Mouse (Mus musculus): Measurements from ENCODE around the gene Immp2l. TPM values are rescaled to one million over a fixed set of nuclear protein-coding genes. Genes with fewer than 3 reads are reported as not detected.
A peak's percentile ranks its signal among the peaks of the same experiment; 100 is the strongest.

Immp2l gene
- total RNA-seq, 2 experiments from 2014 or later: 7.1 to 8.8 TPM

- DNase-seq: no peak
- intact Hi-C loops (cut with DNase I; ENCODE audit: low total_unique reads): no loop called here
Measured at GRCm38 (mm10) chr12:41044493-41045132, 20.7 kb downstream of the Immp2l start.

GRCm38 (mm10) chr12:41047085-41047766, 23.3 kb downstream of the Immp2l start:
- intact Hi-C loops (cut with DNase I; ENCODE audit: low total_unique reads): no loop called here

GRCm38 (mm10) chr12:41050945-41051344, 27.1 kb downstream of the Immp2l start:
- DNase-seq: no peak
- intact Hi-C loops (cut with DNase I; ENCODE audit: low total_unique reads): no loop called here

More at GRCm38 (mm10) chr12:41047085-41047766, 23.3 kb downstream of the Immp2l start:
- DNase-seq: no peak

GRCm38 (mm10) chr12:41052897-41053296, 29.0 kb downstream of the Immp2l start:
- DNase-seq: no peak
- intact Hi-C loops (cut with DNase I; ENCODE audit: low total_unique reads): no loop called here

- DNase-seq: no peak
- intact Hi-C loops (cut with DNase I; ENCODE audit: low total_unique reads): no loop called here
Measured at GRCm38 (mm10) chr12:41054006-41054791, 30.3 kb downstream of the Immp2l start.

- DNase-seq: no peak
- intact Hi-C loops (cut with DNase I; ENCODE audit: low total_unique reads): no loop called here
Measured at GRCm38 (mm10) chr12:41055941-41056340, 32.1 kb downstream of the Immp2l start.

- no peak for DNase-seq
- intact Hi-C loops (cut with DNase I; ENCODE audit: low total_unique reads): no loop called here
Measured at GRCm38 (mm10) chr12:41063281-41063680, 39.4 kb downstream of the Immp2l start.

- no peak for DNase-seq
- intact Hi-C loops (cut with DNase I; ENCODE audit: low total_unique reads): no loop called here
Measured at GRCm38 (mm10) chr12:41081843-41082242, 58.0 kb downstream of the Immp2l start.

- DNase-seq: no peak
- intact Hi-C loops (cut with DNase I; ENCODE audit: low total_unique reads): no loop called here
Measured at GRCm38 (mm10) chr12:41084370-41085089, 60.6 kb downstream of the Immp2l start.

GRCm38 (mm10) chr12:41089931-41090366, 66.1 kb downstream of the Immp2l start:
- no peak for DNase-seq
- intact Hi-C loops (cut with DNase I; ENCODE audit: low total_unique reads): loop anchor here (5.0 to 10.0 kb wide), 2 partner anchors 245 to 528 kb away; no protein-coding TSS in a partner anchor

- intact Hi-C loops (cut with DNase I; ENCODE audit: low total_unique reads): loop anchor here (5.0 to 10.0 kb wide), 2 partner anchors 246 to 528 kb away; no protein-coding TSS in a partner anchor
- no peak for DNase-seq
Measured at GRCm38 (mm10) chr12:41090771-41091170, 66.9 kb downstream of the Immp2l start.

- DNase-seq: no peak
- intact Hi-C loops (cut with DNase I; ENCODE audit: low total_unique reads): loop anchor here (5.0 to 10.0 kb wide), 2 partner anchors 247 to 529 kb away; no protein-coding TSS in a partner anchor
Measured at GRCm38 (mm10) chr12:41091316-41091715, 67.4 kb downstream of the Immp2l start.

- intact Hi-C loops (cut with DNase I; ENCODE audit: low total_unique reads): loop anchor here (10.0 kb wide), 1 partner anchor 251 kb away; no protein-coding TSS in a partner anchor
- DNase-seq: no peak
Measured at GRCm38 (mm10) chr12:41096045-41096444, 72.2 kb downstream of the Immp2l start.

- peak; percentile 10 for DNase-seq
- intact Hi-C loops (cut with DNase I; ENCODE audit: low total_unique reads): loop anchor here (10.0 kb wide), 1 partner anchor 253 kb away; no protein-coding TSS in a partner anchor
Measured at GRCm38 (mm10) chr12:41097406-41097805, 73.5 kb downstream of the Immp2l start.

GRCm38 (mm10) chr12:41109011-41109410, 85.1 kb downstream of the Immp2l start:
- intact Hi-C loops (cut with DNase I; ENCODE audit: low total_unique reads): no loop called here
- DNase-seq: no peak

- intact Hi-C loops (cut with DNase I; ENCODE audit: low total_unique reads): no loop called here
- DNase-seq: no peak
Measured at GRCm38 (mm10) chr12:41111456-41111855, 87.6 kb downstream of the Immp2l start.

GRCm38 (mm10) chr12:41112137-41112536, 88.2 kb downstream of the Immp2l start:
- intact Hi-C loops (cut with DNase I; ENCODE audit: low total_unique reads): no loop called here

GRCm38 (mm10) chr12:41118358-41118757, 94.5 kb downstream of the Immp2l start:
- intact Hi-C loops (cut with DNase I; ENCODE audit: low total_unique reads): no loop called here
- no peak for DNase-seq

More at GRCm38 (mm10) chr12:41112137-41112536, 88.2 kb downstream of the Immp2l start:
- no peak for DNase-seq

- no peak for DNase-seq
- intact Hi-C loops (cut with DNase I; ENCODE audit: low total_unique reads): no loop called here
Measured at GRCm38 (mm10) chr12:41119657-41120056, 95.8 kb downstream of the Immp2l start.
